Mouse (Mus musculus): ENCODE data around the gene Mtif3. TPM values are rescaled to one million over a fixed set of nuclear protein-coding genes. Genes with fewer than 3 reads are reported as not detected.
"Not testable (repeated sequence)": the region's sequence is repeated elsewhere in the genome, so short reads cannot be mapped to it uniquely, and the experiment has no call there.

Mtif3 gene
- polyA plus RNA-seq, 1 experiment from 2014 or later: 20.4 TPM

DNA sequence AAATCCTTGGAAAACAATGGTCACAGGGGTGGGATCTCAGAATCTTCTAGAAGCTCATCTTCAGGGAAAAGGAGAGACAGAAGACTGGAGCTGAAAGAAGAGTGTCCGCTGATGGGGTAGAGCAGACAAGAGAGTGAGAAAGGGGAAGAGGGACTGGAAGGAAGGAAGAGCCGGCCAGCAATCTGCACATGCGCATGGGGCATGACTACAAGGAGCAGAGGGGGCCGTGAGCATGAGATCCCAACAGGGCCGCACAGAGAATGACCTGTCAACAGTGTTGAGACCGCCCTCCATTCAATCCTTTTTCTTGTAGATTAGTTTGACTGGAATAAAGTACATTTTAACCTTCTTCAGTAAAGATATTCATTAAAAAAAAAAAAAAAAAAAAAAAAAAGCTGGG lies 16.1 kb downstream of the Mtif3 start:
- DNase-seq (ENCODE audit: low spot score): no peak
- Histone ChIP-seq H3K27ac (replicated peaks) (no peak overlapping the region), H3K36me3 (replicated peaks) (peaks cover 25% of the 10 kb centered on the region)

GRCm38 (mm10) chr5:146946682-146947081 lies 16.9 kb downstream of the Mtif3 start:
- Histone ChIP-seq H3K4me1 (peaks cover 34% of the 10 kb centered on the region), H3K36me3 (replicated peaks) (peaks cover 17% of the 10 kb centered on the region), H3K27me3 (replicated peaks; ENCODE audit: low read depth, poor library complexity, severe bottlenecking) (no peaks in the 10 kb centered on the region), H3K27ac (replicated peaks) (no peak overlapping the region), H3K4me3 (no peak overlapping the region), H3K9me3 (0 out of 2 replicates have a peak, but pooled peaks cover 5% of the 10 kb centered on the region)
- no peak for DNase-seq (ENCODE audit: low spot score)
- 91% methylated on average over 9 of the region's 9 CpGs for WGBS

More for the DNA sequence above, 16.1 kb downstream of the Mtif3 start:
- 94% methylated on average over 6 of the region's 6 CpGs for WGBS
- 0 out of 2 replicates have a peak, but pooled peaks cover 5% of the 10 kb centered on the region for H3K9me3 ChIP-seq
- peaks cover 29% of the 10 kb centered on the region for H3K4me1 ChIP-seq
- H3K27me3 ChIP-seq (replicated peaks; ENCODE audit: low read depth, poor library complexity, severe bottlenecking): no peaks in the 10 kb centered on the region
- no peak overlapping the region for H3K4me3 ChIP-seq

DNA sequence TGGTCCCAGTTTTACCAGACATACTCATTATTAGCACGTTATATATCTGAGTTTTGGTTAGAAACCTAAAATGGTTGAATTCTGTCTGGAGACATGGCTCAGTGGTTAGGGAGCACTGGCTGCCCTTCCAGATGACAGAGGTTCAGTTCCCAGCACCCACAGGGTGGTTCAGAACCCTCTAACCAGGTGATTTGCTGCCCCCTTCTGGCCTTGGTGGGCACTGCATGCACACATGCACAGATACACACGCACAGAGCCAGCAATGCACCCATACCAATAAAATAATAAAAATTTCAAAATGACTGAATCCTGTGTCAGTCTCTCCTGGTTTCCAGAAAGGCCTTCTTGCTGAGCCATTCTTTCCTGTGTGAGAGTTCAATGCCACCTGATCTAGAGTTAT lies 19.0 kb downstream of the Mtif3 start:
- H3K36me3 ChIP-seq (replicated peaks): no peaks in the 10 kb centered on the region
- H3K27me3 ChIP-seq (replicated peaks; ENCODE audit: low read depth, poor library complexity, severe bottlenecking): no peaks in the 10 kb centered on the region
- DNase-seq (ENCODE audit: low spot score): no peak
- WGBS: 94% methylated on average over 2 of the region's 2 CpGs
- H3K4me3 ChIP-seq: no peak overlapping the region
- no peak overlapping the region for H3K27ac ChIP-seq (replicated peaks)
- peaks cover 24% of the 10 kb centered on the region for H3K4me1 ChIP-seq
- H3K9me3 ChIP-seq: 0 out of 2 replicates have a peak, but pooled peaks cover 5% of the 10 kb centered on the region

- Histone ChIP-seq H3K4me3 (no peak overlapping the region), H3K36me3 (replicated peaks) (no peaks in the 10 kb centered on the region), H3K4me1 (peaks cover 14% of the 10 kb centered on the region), H3K9me3 (0 out of 2 replicates have a peak, but pooled peaks cover 10% of the 10 kb centered on the region), H3K27me3 (replicated peaks; ENCODE audit: low read depth, poor library complexity, severe bottlenecking) (peaks cover 7% of the 10 kb centered on the region; the same call in 1 of the 2 replicates), H3K27ac (replicated peaks) (no peak overlapping the region; the same call in 1 of the 2 replicates)
- WGBS: 60% methylated on average over 15 of the region's 15 CpGs
- peak; percentile 55 for DNase-seq (ENCODE audit: low spot score)
Measured at GRCm38 (mm10) chr5:146942965-146943364, 20.6 kb downstream of the Mtif3 start.

DNA sequence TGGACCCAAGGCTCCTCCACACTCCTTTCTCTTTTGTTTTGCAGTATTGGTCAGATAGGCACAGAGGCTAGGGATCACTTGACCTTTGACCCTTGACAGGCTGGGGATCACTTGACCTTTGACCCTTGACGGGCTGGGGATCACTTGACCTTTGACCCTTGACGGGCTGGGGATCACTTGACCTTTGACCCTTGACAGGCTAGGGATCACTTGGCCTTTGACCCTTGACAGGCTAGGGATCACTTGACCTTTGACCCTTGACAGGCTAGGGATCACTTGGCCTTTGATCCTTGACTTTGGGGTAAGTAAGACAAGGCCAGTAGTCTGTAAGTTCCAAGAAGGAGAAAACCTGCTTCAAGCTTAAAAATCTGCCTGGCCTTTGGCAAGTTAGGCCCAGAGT lies 21.7 kb downstream of the Mtif3 start:
- H3K27me3 ChIP-seq (replicated peaks; ENCODE audit: low read depth, poor library complexity, severe bottlenecking): peaks cover 17% of the 10 kb centered on the region; the same call in 1 of the 2 replicates
- not testable (repeated sequence) for H3K36me3 ChIP-seq (replicated peaks); H3K27ac ChIP-seq (replicated peaks); H3K4me3 ChIP-seq; H3K9me3 ChIP-seq
- WGBS: 28% methylated on average over 2 of the region's 2 CpGs
- peaks cover 12% of the 10 kb centered on the region for H3K4me1 ChIP-seq
- peak; percentile 28 for DNase-seq (ENCODE audit: low spot score)

DNA sequence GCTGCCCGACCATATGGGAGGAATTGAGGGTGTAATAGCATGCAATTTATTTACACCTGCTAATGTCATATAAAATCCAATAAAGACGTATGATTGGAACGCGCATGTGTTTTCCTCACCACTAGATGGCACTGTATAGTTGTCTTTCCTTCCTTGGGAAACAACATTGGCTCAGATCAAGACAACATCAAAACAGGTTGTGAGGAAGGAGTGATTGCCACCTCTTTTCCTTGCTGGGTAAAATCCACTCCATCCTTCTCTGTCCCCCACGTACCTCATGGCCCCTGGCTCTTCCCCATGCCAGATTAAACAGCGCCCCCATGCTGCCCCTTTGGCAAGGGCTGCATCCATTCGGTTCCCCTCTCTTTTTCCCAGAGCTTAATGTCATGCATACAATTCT lies 23.4 kb downstream of the Mtif3 start:
- DNase-seq (ENCODE audit: low spot score): no peak
- WGBS: 25% methylated on average over 7 of the region's 7 CpGs
- no peak overlapping the region for H3K27ac ChIP-seq (replicated peaks)
- peaks cover 12% of the 10 kb centered on the region for H3K4me1 ChIP-seq
- H3K36me3 ChIP-seq (replicated peaks): no peaks in the 10 kb centered on the region
- peaks cover 18% of the 10 kb centered on the region; the same call in 1 of the 2 replicates for H3K27me3 ChIP-seq (replicated peaks; ENCODE audit: low read depth, poor library complexity, severe bottlenecking)
- no peak overlapping the region for H3K4me3 ChIP-seq
- 0 out of 2 replicates have a peak, but pooled peaks cover 10% of the 10 kb centered on the region for H3K9me3 ChIP-seq

- Histone ChIP-seq H3K27ac (replicated peaks) (no peak overlapping the region), H3K27me3 (replicated peaks; ENCODE audit: low read depth, poor library complexity, severe bottlenecking) (peaks cover 18% of the 10 kb centered on the region; the same call in 1 of the 2 replicates), H3K4me3 (no peak overlapping the region), H3K4me1 (peaks cover 12% of the 10 kb centered on the region), H3K9me3 (0 out of 2 replicates have a peak, but pooled peaks cover 5% of the 10 kb centered on the region), H3K36me3 (replicated peaks) (no peaks in the 10 kb centered on the region)
- WGBS: 84% methylated on average over 16 of the region's 16 CpGs
- no peak for DNase-seq (ENCODE audit: low spot score)
Measured at GRCm38 (mm10) chr5:146939109-146939796, 24.3 kb downstream of the Mtif3 start.

DNA sequence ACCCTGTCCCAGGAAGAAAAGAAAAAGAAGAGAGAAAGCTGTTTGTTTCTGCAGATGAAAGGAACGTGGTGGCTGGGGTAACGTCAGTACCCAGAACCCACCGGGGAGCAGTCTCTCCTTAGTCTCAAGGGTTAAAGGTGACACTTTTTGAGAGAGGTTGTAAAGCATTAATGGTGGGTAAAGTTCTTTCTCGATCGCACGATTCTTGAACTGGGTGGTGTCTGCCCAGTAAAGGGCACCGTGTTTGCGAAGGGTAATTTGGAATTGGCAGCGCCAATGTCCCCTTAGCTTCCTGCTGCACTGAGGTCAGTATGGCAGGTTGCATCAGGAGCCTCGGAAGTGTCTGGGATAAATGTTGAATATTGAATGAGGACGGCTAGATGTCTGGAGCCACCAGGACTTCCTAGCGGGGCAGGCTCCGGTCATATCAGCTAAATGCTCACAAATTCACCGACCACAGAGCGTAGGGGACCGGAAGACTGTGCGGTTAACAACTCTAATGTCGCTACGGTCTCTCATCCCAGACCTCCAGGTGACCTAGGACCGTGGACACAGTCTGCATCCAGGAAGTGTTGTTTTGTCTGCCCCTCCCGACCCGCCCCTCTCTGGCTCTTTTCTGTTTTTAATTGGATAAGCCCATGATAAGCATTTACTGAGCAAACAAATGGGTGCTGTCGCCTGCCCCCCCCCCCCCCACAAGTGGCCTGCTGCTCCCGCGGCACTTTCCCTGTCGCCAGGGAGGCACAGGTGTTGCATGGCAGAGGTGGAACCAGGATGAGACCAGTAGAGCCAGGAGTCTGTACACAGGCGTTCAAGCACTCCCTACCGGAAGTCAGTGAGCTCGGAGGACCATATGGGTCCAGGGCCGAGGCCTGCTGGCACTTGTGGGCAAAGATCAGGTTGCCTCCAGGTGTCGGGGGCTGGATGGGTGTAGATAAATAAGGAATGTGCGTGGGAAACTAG lies 25.8 kb downstream of the Mtif3 start:
- H3K27ac ChIP-seq (replicated peaks): no peak overlapping the region
- peaks cover 18% of the 10 kb centered on the region; the same call in 1 of the 2 replicates for H3K27me3 ChIP-seq (replicated peaks; ENCODE audit: low read depth, poor library complexity, severe bottlenecking)
- DNase-seq (ENCODE audit: low spot score): no peak
- peaks cover 8% of the 10 kb centered on the region for H3K4me1 ChIP-seq
- 86% methylated on average over 32 of the region's 32 CpGs for WGBS
- H3K9me3 ChIP-seq: 0 out of 2 replicates have a peak, but pooled peaks cover 5% of the 10 kb centered on the region
- no peaks in the 10 kb centered on the region for H3K36me3 ChIP-seq (replicated peaks)
- H3K4me3 ChIP-seq: no peak overlapping the region

DNA sequence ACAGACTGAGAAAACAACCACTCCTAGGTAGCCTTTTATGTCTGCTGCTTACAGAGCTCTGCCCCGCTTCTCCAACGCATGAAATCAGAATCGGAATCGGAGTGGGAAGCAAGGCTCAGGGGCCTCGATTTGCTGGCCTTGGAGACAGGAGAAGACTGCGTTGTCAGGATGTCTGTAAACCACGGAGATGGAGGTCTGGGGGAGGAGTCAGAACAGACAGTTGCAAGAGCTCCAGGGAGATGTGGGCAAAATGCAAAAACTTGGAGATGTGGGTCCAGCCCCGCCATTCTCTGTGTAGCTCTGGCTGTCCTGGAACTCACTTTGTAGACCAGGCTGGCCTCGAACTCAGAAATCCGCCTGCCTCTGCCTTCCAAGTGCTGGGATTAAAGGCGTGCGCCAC lies 30.1 kb downstream of the Mtif3 start:
- WGBS: 86% methylated on average over 12 of the region's 12 CpGs
- Histone ChIP-seq H3K4me3 (no peak overlapping the region), H3K27ac (replicated peaks) (no peak overlapping the region), H3K36me3 (replicated peaks) (no peaks in the 10 kb centered on the region), H3K27me3 (replicated peaks; ENCODE audit: low read depth, poor library complexity, severe bottlenecking) (peaks cover 13% of the 10 kb centered on the region; the same call in 1 of the 2 replicates), H3K9me3 (no peaks in the 10 kb centered on the region), H3K4me1 (no peaks in the 10 kb centered on the region)
- DNase-seq (ENCODE audit: low spot score): no peak

DNA sequence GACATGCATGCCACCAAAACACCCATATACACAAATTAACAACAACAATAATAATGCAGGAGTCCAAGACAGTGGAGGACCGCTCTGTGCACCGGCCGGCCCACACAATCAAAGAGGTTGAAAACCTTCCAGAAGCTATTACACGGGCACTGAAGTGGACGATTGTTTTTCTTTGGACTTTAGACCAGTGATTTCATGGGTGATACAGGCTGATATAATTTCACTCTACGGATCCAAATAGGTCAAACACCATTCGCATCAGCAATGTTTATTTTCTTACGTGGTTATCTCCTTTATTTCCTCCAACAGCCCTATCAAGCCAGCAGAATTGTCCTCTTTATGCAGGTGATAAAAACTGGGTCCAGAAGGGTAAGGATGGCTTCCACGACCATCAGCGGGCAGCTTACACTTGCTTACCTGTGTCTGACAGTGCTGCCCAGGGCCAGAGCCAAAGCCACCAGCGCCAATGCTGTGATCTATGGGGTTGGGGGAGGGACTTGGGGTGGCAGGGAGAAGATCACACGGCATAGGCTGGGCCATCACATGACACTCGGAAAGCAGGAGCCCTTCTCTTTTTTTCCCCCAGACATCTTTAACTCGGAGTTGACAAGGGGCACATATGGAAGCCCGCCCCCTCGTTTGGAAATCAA lies 31.6 kb downstream of the Mtif3 start:
- 0 out of 2 replicates have a peak, but pooled peaks cover 1% of the 10 kb centered on the region for H3K27me3 ChIP-seq (replicated peaks; ENCODE audit: low read depth, poor library complexity, severe bottlenecking)
- no peak for DNase-seq (ENCODE audit: low spot score)
- WGBS: 85% methylated on average over 16 of the region's 16 CpGs
- H3K4me1 ChIP-seq: no peaks in the 10 kb centered on the region
- no peaks in the 10 kb centered on the region for H3K36me3 ChIP-seq (replicated peaks)
- H3K27ac ChIP-seq (replicated peaks): no peak overlapping the region
- no peaks in the 10 kb centered on the region for H3K9me3 ChIP-seq
- H3K4me3 ChIP-seq: no peak overlapping the region

DNA sequence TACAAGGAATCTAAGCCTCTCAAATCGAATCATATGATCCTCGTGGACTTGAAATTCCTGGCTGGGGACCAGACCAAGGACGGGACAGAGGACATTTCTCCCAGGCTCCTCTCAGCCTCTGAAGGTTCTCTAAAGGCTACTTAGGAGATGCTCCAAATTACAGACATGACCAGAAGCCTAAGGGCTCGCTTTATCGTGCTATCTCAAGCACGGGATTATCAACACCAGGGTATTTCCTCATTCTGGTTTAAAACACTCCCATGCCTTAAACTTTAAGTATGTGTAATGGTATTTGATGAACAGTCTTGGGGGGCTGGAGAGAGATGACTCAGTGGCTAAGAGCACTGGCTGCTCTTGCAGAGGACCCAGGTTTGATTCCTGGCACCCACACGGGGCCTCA lies 32.2 kb downstream of the Mtif3 start:
- DNase-seq (ENCODE audit: low spot score): no peak
- WGBS: 89% methylated on average over 7 of the region's 7 CpGs

DNA sequence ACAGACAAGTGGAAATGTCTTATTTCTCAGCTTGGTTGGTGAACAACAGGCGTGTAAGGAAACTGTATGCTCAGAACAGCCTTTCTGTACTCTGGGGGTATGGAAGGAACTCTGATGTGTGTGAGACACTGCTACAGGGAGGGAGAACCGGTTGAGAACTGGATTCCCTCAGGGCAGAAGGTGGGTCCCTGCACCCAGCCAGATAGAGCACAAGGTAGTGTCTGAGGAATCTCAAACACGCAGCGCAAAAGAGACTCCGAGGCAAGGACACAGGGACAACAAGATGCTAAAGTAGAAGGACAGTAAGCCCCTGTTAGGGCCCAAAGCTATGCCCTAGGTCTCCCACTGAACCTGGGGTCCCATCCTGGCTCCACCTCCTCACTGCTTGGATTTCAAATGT lies 36.9 kb downstream of the Mtif3 start:
- Histone ChIP-seq H3K9me3 (no peaks in the 10 kb centered on the region), H3K4me3 (no peak overlapping the region), H3K36me3 (replicated peaks) (no peaks in the 10 kb centered on the region), H3K27ac (replicated peaks) (no peak overlapping the region), H3K4me1 (no peaks in the 10 kb centered on the region), H3K27me3 (replicated peaks; ENCODE audit: low read depth, poor library complexity, severe bottlenecking) (no peaks in the 10 kb centered on the region)
- DNase-seq (ENCODE audit: low spot score): no peak
- WGBS: 77% methylated on average over 5 of the region's 5 CpGs

More for the DNA sequence above, 32.2 kb downstream of the Mtif3 start:
- Histone ChIP-seq H3K4me1 (no peaks in the 10 kb centered on the region), H3K36me3 (replicated peaks) (no peaks in the 10 kb centered on the region), H3K9me3 (no peaks in the 10 kb centered on the region), H3K27me3 (replicated peaks; ENCODE audit: low read depth, poor library complexity, severe bottlenecking) (no peaks in the 10 kb centered on the region), H3K27ac (replicated peaks) (no peak overlapping the region), H3K4me3 (no peak overlapping the region)
